Mouse (Mus musculus) effector memory CD4-positive, alpha-beta T cell, adult 7 months (primary cell): ENCODE measurements around the gene Vps4b. TPM values are rescaled to one million over a fixed set of nuclear protein-coding genes. Genes with fewer than 3 reads are reported as not detected.

Source experiments
- polyA plus RNA-seq: library from polyadenylated mRNA; unstranded; fragments of 100-300 nt; shearing (Covaris generic); gene quantifications from one replicate; pipeline ENCODE4 v1.2.1, GENCODE M21; 2017

Gene Vps4b
- 102 TPM for polyA plus RNA-seq

DNA sequence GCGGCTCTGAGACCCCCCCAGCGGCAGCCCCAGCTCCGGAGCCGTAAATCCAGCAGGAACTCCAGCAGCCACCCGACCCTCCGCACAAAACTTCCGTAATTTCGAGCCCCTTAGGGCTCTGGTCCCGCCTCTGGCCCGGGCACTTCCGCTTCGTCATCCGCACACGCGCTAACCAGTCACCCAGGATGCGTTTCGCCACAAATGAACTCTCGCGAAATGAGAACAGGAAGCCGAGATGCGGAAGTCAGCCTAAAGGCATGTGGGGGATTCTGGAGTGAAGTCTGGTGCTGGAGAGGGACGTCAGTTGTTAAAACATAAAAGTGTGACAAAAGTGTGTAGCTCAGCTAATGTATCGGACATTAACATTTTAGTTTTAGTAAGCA, at the start of gene Vps4b:
TSS of gene Vps4b (minus strand) at position 187 of the 383 bp plus-strand sequence.

DNA sequence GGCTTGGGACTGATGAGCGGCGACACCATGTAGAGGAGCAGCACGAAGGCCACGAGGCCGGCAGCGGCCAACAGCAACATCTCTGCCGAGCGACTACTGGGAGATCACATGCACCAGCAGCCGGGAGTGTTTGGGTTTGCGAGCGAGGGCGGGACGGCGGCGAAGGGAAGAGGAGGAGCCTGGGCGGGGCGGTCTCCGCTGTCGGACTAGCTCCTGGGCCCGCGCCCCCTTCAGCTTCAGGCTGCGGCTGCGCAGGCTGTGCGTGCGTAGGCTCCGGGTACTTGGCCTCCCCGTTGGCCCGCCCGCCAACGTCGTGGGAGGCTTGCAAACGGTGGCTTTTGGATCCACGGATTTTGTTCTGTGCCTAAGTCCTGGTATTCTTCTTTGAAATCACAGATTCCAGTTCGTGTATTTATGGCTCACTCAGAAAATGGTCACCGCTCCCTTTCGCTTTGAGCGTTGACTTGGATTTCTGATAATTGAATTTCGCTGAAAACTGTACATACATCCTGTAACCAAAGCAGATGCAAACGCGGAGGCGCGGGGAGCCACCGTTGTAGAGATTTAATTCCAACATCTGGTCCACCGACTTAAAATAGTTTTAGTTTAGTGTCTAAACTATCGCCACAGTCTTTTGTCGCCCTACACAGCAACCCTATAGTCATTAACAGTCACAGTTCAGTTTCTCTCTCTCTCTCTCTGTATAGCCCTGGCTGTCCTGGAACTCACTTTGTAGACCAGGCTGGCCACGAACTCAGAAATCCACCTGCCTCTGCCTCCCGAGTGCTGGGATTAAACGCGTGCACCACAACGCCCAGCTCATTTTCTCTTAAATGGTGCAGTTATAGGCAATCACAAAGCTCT, 36.7 kb downstream of the Vps4b start, which contains the start of gene Kdsr:
TSS of gene Kdsr (minus strand) at position 156 of the 864 bp plus-strand sequence.

Other genes starting within 250 kb of the Vps4b start
- 170 TPM for gene Bcl2, start 82.5 kb downstream of the Vps4b start, polyA plus RNA-seq
- 14.5 TPM for gene Kdsr, start 37.0 kb downstream of the Vps4b start, polyA plus RNA-seq
- gene Serpinb5, start 64.4 kb upstream of the Vps4b start, polyA plus RNA-seq = not detected
- gene Serpinb12, start 137.7 kb upstream of the Vps4b start, polyA plus RNA-seq = not detected
- not detected for gene Serpinb13, start 184.3 kb upstream of the Vps4b start, polyA plus RNA-seq